Mouse (Mus musculus): Measurements from ENCODE around the gene Osbpl10.

GRCm38 (mm10) chr9:115234561-115234960 is 256.2 kb downstream of the Osbpl10 start:
- TF ChIP-seq POLR2A (IDR thresholded peaks at IDR 0.05; ENCODE audit: insufficient read depth, low read length) (no peak), EP300 (IDR thresholded peaks at IDR 0.05; ENCODE audit: insufficient read depth, low read depth, low read length) (no peak)

Measured in ES-Bruce4 (cell line).